Mouse (Mus musculus): ENCODE measurements around the gene Anxa2. TPM values are rescaled to one million over a fixed set of nuclear protein-coding genes. Genes with fewer than 3 reads are reported as not detected.

The Anxa2 gene
- polyA plus RNA-seq, 1 experiment from 2014 or later, result 109 TPM

GRCm38 (mm10) chr9:69456406-69457075, 3.1 kb downstream of the Anxa2 start:
- ATAC-seq, result no peak
- DNase-seq (ENCODE audit: low spot score), result no peak
- Histone ChIP-seq H3K9ac (ENCODE audit: low read length) (no peak overlapping the region), H3K27me3 (replicated peaks; ENCODE audit: control insufficient read depth, insufficient read depth, low read length) (0 out of 2 replicates have a peak, but pooled peaks cover 10% of the 10 kb centered on the region), H3K4me2 (ENCODE audit: low read length) (no peak overlapping the region), H3K9me3 (replicated peaks; ENCODE audit: control insufficient read depth, low read length) (no peaks in the 10 kb centered on the region), H3K4me1 (ENCODE audit: control insufficient read depth, insufficient read depth, low read length) (peaks cover 9% of the 10 kb centered on the region; the same call in 1 of the 2 replicates), H3K4me3 (ENCODE audit: low read depth, low read length) (no peak overlapping the region), H3K27ac (ENCODE audit: low read depth, low read length) (no peak overlapping the region), H3K36me3 (ENCODE audit: control insufficient read depth, insufficient read depth, low read length) (no peaks in the 10 kb centered on the region)
- WGBS, result 84% methylated on average over 15 of the region's 15 CpGs

GRCm38 (mm10) chr9:69457143-69457542, 3.7 kb downstream of the Anxa2 start:
- Histone ChIP-seq H3K27me3 (replicated peaks; ENCODE audit: control insufficient read depth, insufficient read depth, low read length) (0 out of 2 replicates have a peak, but pooled peaks cover 10% of the 10 kb centered on the region), H3K36me3 (ENCODE audit: control insufficient read depth, insufficient read depth, low read length) (no peaks in the 10 kb centered on the region), H3K27ac (ENCODE audit: low read depth, low read length) (no peak overlapping the region), H3K4me3 (ENCODE audit: low read depth, low read length) (no peak overlapping the region), H3K9ac (ENCODE audit: low read length) (no peak overlapping the region), H3K4me1 (ENCODE audit: control insufficient read depth, insufficient read depth, low read length) (peaks cover 9% of the 10 kb centered on the region; the same call in 1 of the 2 replicates), H3K4me2 (ENCODE audit: low read length) (no peak overlapping the region), H3K9me3 (replicated peaks; ENCODE audit: control insufficient read depth, low read length) (no peaks in the 10 kb centered on the region)
- no peak for DNase-seq (ENCODE audit: low spot score)
- 94% methylated on average over 3 of the region's 3 CpGs for WGBS
- no peak for ATAC-seq

GRCm38 (mm10) chr9:69457747-69458625, 4.6 kb downstream of the Anxa2 start:
- Histone ChIP-seq H3K4me2 (ENCODE audit: low read length) (no peak overlapping the region), H3K27me3 (replicated peaks; ENCODE audit: control insufficient read depth, insufficient read depth, low read length) (0 out of 2 replicates have a peak, but pooled peaks cover 10% of the 10 kb centered on the region), H3K9ac (ENCODE audit: low read length) (no peak overlapping the region), H3K36me3 (ENCODE audit: control insufficient read depth, insufficient read depth, low read length) (no peaks in the 10 kb centered on the region), H3K9me3 (replicated peaks; ENCODE audit: control insufficient read depth, low read length) (no peaks in the 10 kb centered on the region), H3K4me3 (ENCODE audit: low read depth, low read length) (no peak overlapping the region), H3K27ac (ENCODE audit: low read depth, low read length) (0 out of 2 replicates have a peak overlapping the region, but pooled peaks have one; percentile 14), H3K4me1 (ENCODE audit: control insufficient read depth, insufficient read depth, low read length) (peaks cover 9% of the 10 kb centered on the region; the same call in 1 of the 2 replicates)
- 62% methylated on average over 14 of the region's 14 CpGs for WGBS
- DNase-seq (ENCODE audit: low spot score) (peak; percentile 43), ATAC-seq (no peak)

DNA sequence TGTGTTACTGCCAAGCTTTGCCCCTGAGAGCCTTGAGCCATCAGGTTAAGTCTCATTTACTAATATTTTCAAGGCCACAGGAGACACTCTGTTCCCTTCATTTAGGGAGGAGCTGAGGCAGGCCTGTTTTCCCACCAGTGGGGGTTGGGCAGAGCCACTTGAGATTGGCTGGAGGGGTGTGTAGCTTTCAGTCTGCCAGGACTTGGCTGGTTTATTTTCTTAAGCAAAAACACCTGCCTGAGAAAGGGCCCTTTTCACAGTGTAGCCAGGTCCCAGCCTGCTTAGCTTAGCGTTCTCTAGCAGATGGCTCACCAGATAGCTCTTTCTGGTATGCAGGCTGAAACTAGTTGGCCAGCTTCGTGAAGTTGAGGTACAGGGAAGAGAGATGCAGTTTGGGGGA, 5.6 kb downstream of the Anxa2 start:
- Histone ChIP-seq H3K4me3 (ENCODE audit: low read depth, low read length) (no peak overlapping the region), H3K9ac (ENCODE audit: low read length) (no peak overlapping the region), H3K36me3 (ENCODE audit: control insufficient read depth, insufficient read depth, low read length) (no peaks in the 10 kb centered on the region), H3K4me1 (ENCODE audit: control insufficient read depth, insufficient read depth, low read length) (peaks cover 6% of the 10 kb centered on the region; the same call in 1 of the 2 replicates), H3K27me3 (replicated peaks; ENCODE audit: control insufficient read depth, insufficient read depth, low read length) (0 out of 2 replicates have a peak, but pooled peaks cover 9% of the 10 kb centered on the region), H3K4me2 (ENCODE audit: low read length) (no peak overlapping the region), H3K27ac (ENCODE audit: low read depth, low read length) (no peak overlapping the region), H3K9me3 (replicated peaks; ENCODE audit: control insufficient read depth, low read length) (no peaks in the 10 kb centered on the region)
- DNase-seq (ENCODE audit: low spot score) (no peak), ATAC-seq (no peak)
- 67% methylated on average over 2 of the region's 2 CpGs for WGBS

GRCm38 (mm10) chr9:69459876-69460275, 6.5 kb downstream of the Anxa2 start:
- no peak for ATAC-seq
- Histone ChIP-seq H3K36me3 (ENCODE audit: control insufficient read depth, insufficient read depth, low read length) (no peaks in the 10 kb centered on the region), H3K9ac (ENCODE audit: low read length) (no peak overlapping the region), H3K9me3 (replicated peaks; ENCODE audit: control insufficient read depth, low read length) (no peaks in the 10 kb centered on the region), H3K4me1 (ENCODE audit: control insufficient read depth, insufficient read depth, low read length) (peaks cover 6% of the 10 kb centered on the region; the same call in 1 of the 2 replicates), H3K4me2 (ENCODE audit: low read length) (no peak overlapping the region), H3K4me3 (ENCODE audit: low read depth, low read length) (no peak overlapping the region), H3K27ac (ENCODE audit: low read depth, low read length) (no peak overlapping the region), H3K27me3 (replicated peaks; ENCODE audit: control insufficient read depth, insufficient read depth, low read length) (0 out of 2 replicates have a peak, but pooled peaks cover 3% of the 10 kb centered on the region)
- DNase-seq (ENCODE audit: low spot score), result no peak
- 95% methylated on average over 7 of the region's 7 CpGs for WGBS

GRCm38 (mm10) chr9:69463046-69463445, 9.6 kb downstream of the Anxa2 start:
- H3K36me3 ChIP-seq (ENCODE audit: control insufficient read depth, insufficient read depth, low read length), result no peaks in the 10 kb centered on the region
- no peak overlapping the region for H3K9ac ChIP-seq (ENCODE audit: low read length)
- peaks cover 6% of the 10 kb centered on the region; the same call in 1 of the 2 replicates for H3K4me1 ChIP-seq (ENCODE audit: control insufficient read depth, insufficient read depth, low read length)
- H3K9me3 ChIP-seq (replicated peaks; ENCODE audit: control insufficient read depth, low read length), result no peaks in the 10 kb centered on the region
- no peak for ATAC-seq
- WGBS, result 84% methylated on average over 2 of the region's 2 CpGs
- no peaks in the 10 kb centered on the region for H3K27me3 ChIP-seq (replicated peaks; ENCODE audit: control insufficient read depth, insufficient read depth, low read length)
- H3K27ac ChIP-seq (ENCODE audit: low read depth, low read length), result no peak overlapping the region
- H3K4me2 ChIP-seq (ENCODE audit: low read length), result no peak overlapping the region
- DNase-seq (ENCODE audit: low spot score), result no peak
- no peak overlapping the region for H3K4me3 ChIP-seq (ENCODE audit: low read depth, low read length)

DNA sequence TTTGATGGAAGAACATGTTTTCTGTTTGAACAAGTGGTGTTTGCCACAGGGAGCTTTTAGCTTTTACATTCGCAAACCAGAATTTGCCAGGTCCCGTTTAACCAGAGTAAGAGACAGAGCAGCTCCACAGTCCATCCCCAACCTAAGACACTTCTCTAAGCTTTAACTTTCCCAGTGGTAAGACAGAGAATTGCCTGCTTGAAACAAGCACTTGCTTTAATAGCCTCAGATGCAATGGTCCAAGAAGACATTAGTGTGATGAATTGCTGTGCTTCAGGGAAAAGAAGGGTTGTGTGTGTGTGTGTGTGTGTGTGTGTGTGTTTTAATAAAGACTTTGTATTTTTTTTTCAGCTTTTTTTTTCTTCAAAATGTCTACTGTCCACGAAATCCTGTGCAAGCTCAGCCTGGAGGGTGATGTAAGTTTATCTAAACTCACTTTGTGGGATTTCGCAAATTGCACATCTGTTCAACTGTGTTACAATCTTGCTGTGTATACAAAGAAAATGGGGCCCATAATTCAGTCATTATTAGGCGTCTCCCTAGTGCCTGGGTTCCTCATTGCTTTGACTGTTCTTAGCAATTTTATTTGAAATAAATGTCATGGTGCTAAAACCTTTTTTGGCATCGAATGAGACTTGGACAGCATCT, 10.8 kb downstream of the Anxa2 start:
- no peak overlapping the region for H3K9ac ChIP-seq (ENCODE audit: low read length)
- 82% methylated on average over 6 of the region's 6 CpGs for WGBS
- ATAC-seq (no peak), DNase-seq (ENCODE audit: low spot score) (no peak)
- no peaks in the 10 kb centered on the region for H3K27me3 ChIP-seq (replicated peaks; ENCODE audit: control insufficient read depth, insufficient read depth, low read length)
- no peak overlapping the region for H3K4me2 ChIP-seq (ENCODE audit: low read length)
- no peaks in the 10 kb centered on the region for H3K9me3 ChIP-seq (replicated peaks; ENCODE audit: control insufficient read depth, low read length)
- no peak overlapping the region for H3K4me3 ChIP-seq (ENCODE audit: low read depth, low read length)
- H3K4me1 ChIP-seq (ENCODE audit: control insufficient read depth, insufficient read depth, low read length), result peaks cover 6% of the 10 kb centered on the region
- H3K27ac ChIP-seq (ENCODE audit: low read depth, low read length), result no peak overlapping the region
- no peaks in the 10 kb centered on the region for H3K36me3 ChIP-seq (ENCODE audit: control insufficient read depth, insufficient read depth, low read length)

- 66% methylated on average over 4 of the region's 4 CpGs for WGBS
- Histone ChIP-seq H3K9ac (ENCODE audit: low read length) (no peak overlapping the region), H3K27me3 (replicated peaks; ENCODE audit: control insufficient read depth, insufficient read depth, low read length) (no peaks in the 10 kb centered on the region), H3K36me3 (ENCODE audit: control insufficient read depth, insufficient read depth, low read length) (no peaks in the 10 kb centered on the region), H3K4me3 (ENCODE audit: low read depth, low read length) (no peak overlapping the region), H3K4me2 (ENCODE audit: low read length) (no peak overlapping the region), H3K27ac (ENCODE audit: low read depth, low read length) (no peak overlapping the region), H3K9me3 (replicated peaks; ENCODE audit: control insufficient read depth, low read length) (no peaks in the 10 kb centered on the region), H3K4me1 (ENCODE audit: control insufficient read depth, insufficient read depth, low read length) (peaks cover 10% of the 10 kb centered on the region)
- DNase-seq (ENCODE audit: low spot score) (no peak), ATAC-seq (no peak)
Observed at GRCm38 (mm10) chr9:69466098-69466497, 12.7 kb downstream of the Anxa2 start.

Measured in forebrain, embryonic 14.5 days (tissue).